ENCODE assay signal across 8 mouse cellular contexts in genomic region chrX:16450496-16451078, GRCm38 (mm10).
DNase-seq lines count a peak whose midpoint lies in the region; ATAC-seq and TF ChIP-seq lines count a peak whose summit lies in the region.
"Had no signal": no experiment of that assay in that cellular context is flagged by ENCODE, and none has a peak within 500 bp of the region (broad histone marks: within the 10 kb centered on the region; RNA-seq: fewer than 3 reads in every experiment).

No protein-coding gene starts in this region.

- TF ChIP-seq CTCF in ES-Bruce4 (IDR thresholded peaks at IDR 0.05; ENCODE audit: low read depth, low read length) (peak; percentile 5), Patski (IDR thresholded peaks at IDR 0.05) (peak; percentile 83)

- no peak for TF ChIP-seq POLR2A in ES-Bruce4 (IDR thresholded peaks at IDR 0.05; ENCODE audit: insufficient read depth, low read length)

- H3K4me3 ChIP-seq in ES-Bruce4 (ENCODE audit: low read depth, low read length) = no peak overlapping the region
- no peak overlapping the region for H3K4me3 ChIP-seq in hindbrain, embryonic 13.5 days
- no peak overlapping the region for H3K4me3 ChIP-seq in midbrain, embryonic 11.5 days (ENCODE audit: low read depth, low read length)
- H3K4me3 ChIP-seq: myocyte had no signal

- 5% methylated on average over 2 of the region's 2 CpGs for WGBS in hindbrain, embryonic 13.5 days
- WGBS in midbrain, embryonic 11.5 days = 6% methylated on average over 2 of the region's 2 CpGs

- H3K9me3 ChIP-seq in ES-Bruce4 (replicated peaks; ENCODE audit: control insufficient read depth, insufficient read depth, low read length, poor library complexity, severe bottlenecking) = no peaks in the 10 kb centered on the region
- H3K9me3 ChIP-seq in hindbrain, embryonic 13.5 days = no peaks in the 10 kb centered on the region
- no peaks in the 10 kb centered on the region for H3K9me3 ChIP-seq in midbrain, embryonic 11.5 days (ENCODE audit: control insufficient read depth, low read length)

- no peak overlapping the region for H3K9ac ChIP-seq in ES-Bruce4 (ENCODE audit: low read depth, poor library complexity, severe bottlenecking)
- H3K9ac ChIP-seq in hindbrain, embryonic 13.5 days = no peak overlapping the region
- H3K9ac ChIP-seq in midbrain, embryonic 11.5 days (ENCODE audit: low read length) = no peak overlapping the region

- no peaks in the 10 kb centered on the region for H3K36me3 ChIP-seq in ES-Bruce4 (ENCODE audit: control insufficient read depth, insufficient read depth, low read length, poor library complexity, severe bottlenecking)
- no peaks in the 10 kb centered on the region for H3K36me3 ChIP-seq in hindbrain, embryonic 13.5 days
- H3K36me3 ChIP-seq in midbrain, embryonic 11.5 days (ENCODE audit: control insufficient read depth, insufficient read depth, low read length) = no peaks in the 10 kb centered on the region

- H3K4me2 ChIP-seq in hindbrain, embryonic 13.5 days = no peak overlapping the region
- no peak overlapping the region for H3K4me2 ChIP-seq in midbrain, embryonic 11.5 days

- TF ChIP-seq EP300 in ES-Bruce4 (IDR thresholded peaks at IDR 0.05; ENCODE audit: insufficient read depth, low read depth, low read length) = no peak

- H3K27ac ChIP-seq in ES-Bruce4 (ENCODE audit: insufficient read depth, low read length) = no peak overlapping the region
- H3K27ac ChIP-seq in hindbrain, embryonic 13.5 days = no peak overlapping the region
- H3K27ac ChIP-seq in midbrain, embryonic 11.5 days (ENCODE audit: low read depth, low read length) = no peak overlapping the region

- H3K4me1 ChIP-seq in ES-Bruce4 (ENCODE audit: control insufficient read depth, insufficient read depth, low read length) = no peaks in the 10 kb centered on the region
- H3K4me1 ChIP-seq in hindbrain, embryonic 13.5 days (replicated peaks) = no peaks in the 10 kb centered on the region
- H3K4me1 ChIP-seq in midbrain, embryonic 11.5 days (ENCODE audit: control insufficient read depth, insufficient read depth, low read length) = no peaks in the 10 kb centered on the region

- CTCF ChIA-PET in Patski (lab: Charles Lee) = interaction anchor here (1.3 to 1.7 kb wide), 3 partner anchors 14 to 167 kb away, joined by 3 to 4 read pairs (median 3); no protein-coding TSS in a partner anchor

- peak; percentile 67 for ATAC-seq in Patski
- peak; percentile 74; the same call in 1 of the 2 replicates for ATAC-seq in hindbrain, embryonic 13.5 days (ENCODE audit: low FRiP score)
- peak; percentile 64; the same call in 1 of the 2 replicates for ATAC-seq in midbrain, embryonic 11.5 days (ENCODE audit: low FRiP score)

- H3K27me3 ChIP-seq in ES-Bruce4 (ENCODE audit: control insufficient read depth, insufficient read depth, low read length, poor library complexity, severe bottlenecking) = no peaks in the 10 kb centered on the region
- peaks cover 5% of the 10 kb centered on the region for H3K27me3 ChIP-seq in Patski
- H3K27me3 ChIP-seq in hindbrain, embryonic 13.5 days = no peaks in the 10 kb centered on the region
- no peaks in the 10 kb centered on the region for H3K27me3 ChIP-seq in midbrain, embryonic 11.5 days (ENCODE audit: control insufficient read depth, insufficient read depth, low read length)

- POLR2A ChIA-PET in Patski (lab: Charles Lee) = no interaction called here

- no peak for DNase-seq in Patski (ENCODE audit: low read depth, low spot score)
- DNase-seq in embryo, embryonic 11 days = peak; percentile 52
- peak; percentile 37 to 43 for DNase-seq in layer of hippocampus, postnatal 14 days (ENCODE audit: low spot score in 2 of 2)
- DNase-seq in midbrain, embryonic 11.5 days (ENCODE audit: low spot score, missing footprints) = peak; percentile 81
- peak; percentile 13 for DNase-seq in telencephalon, adult 2 months (ENCODE audit: low read depth, low spot score)

- in situ Hi-C loops in Patski (cut with MboI; ENCODE audit: low pct_unique_long_range_greater_than_20kb) = loop anchor here (10.0 kb wide), 2 partner anchors 404 to 764 kb away; no protein-coding TSS in a partner anchor
